Mouse (Mus musculus): ENCODE results near the gene Snd1. TPM values are rescaled to one million over a fixed set of nuclear protein-coding genes. Genes with fewer than 3 reads are reported as not detected.
"Not testable (repeated sequence)": the region's sequence is repeated elsewhere in the genome, so short reads cannot be mapped to it uniquely, and the experiment has no call there.

Gene Snd1
- polyA plus RNA-seq, 2 experiments from 2014 or later, result 46.2 to 67.2 TPM

- no peak for ATAC-seq
These were observed 448.9 kb downstream of the Snd1 start for GRCm38 (mm10) chr6:28923837-28924236.

- ATAC-seq, result not testable (repeated sequence)
These were observed 453.0 kb downstream of the Snd1 start for GRCm38 (mm10) chr6:28927987-28928386.

- peak; percentile 56 for ATAC-seq
These were observed 454.3 kb downstream of the Snd1 start for GRCm38 (mm10) chr6:28929169-28929803.

- ATAC-seq, result no peak
These were observed 456.3 kb downstream of the Snd1 start for GRCm38 (mm10) chr6:28931234-28931633.

GRCm38 (mm10) chr6:28931636-28932327 lies 456.8 kb downstream of the Snd1 start:
- peak; percentile 61 for ATAC-seq

GRCm38 (mm10) chr6:28932328-28932937 lies 457.5 kb downstream of the Snd1 start:
- ATAC-seq, result no peak

- ATAC-seq, result no peak
These were observed 460.8 kb downstream of the Snd1 start for GRCm38 (mm10) chr6:28935736-28936135.

GRCm38 (mm10) chr6:28947254-28947653 lies 472.3 kb downstream of the Snd1 start:
- ATAC-seq, result no peak

GRCm38 (mm10) chr6:28949269-28949668 lies 474.3 kb downstream of the Snd1 start:
- no peak for ATAC-seq

GRCm38 (mm10) chr6:28955581-28955980 lies 480.6 kb downstream of the Snd1 start:
- no peak for ATAC-seq

GRCm38 (mm10) chr6:28957486-28957885 lies 482.5 kb downstream of the Snd1 start:
- ATAC-seq, result no peak

GRCm38 (mm10) chr6:28963178-28963577 lies 488.2 kb downstream of the Snd1 start:
- no peak for ATAC-seq

- ATAC-seq, result no peak
These were observed 490.3 kb downstream of the Snd1 start for GRCm38 (mm10) chr6:28965264-28965663.

- no peak for ATAC-seq
These were observed 494.7 kb downstream of the Snd1 start for GRCm38 (mm10) chr6:28969615-28970014.

GRCm38 (mm10) chr6:28970711-28971110 lies 495.8 kb downstream of the Snd1 start:
- no peak for ATAC-seq

GRCm38 (mm10) chr6:28974498-28974897 lies 499.6 kb downstream of the Snd1 start:
- no peak for ATAC-seq

- ATAC-seq, result no peak
These were observed 500.2 kb downstream of the Snd1 start for GRCm38 (mm10) chr6:28975106-28975505.

- ATAC-seq, result no peak
These were observed 503.1 kb downstream of the Snd1 start for GRCm38 (mm10) chr6:28978031-28978430.

GRCm38 (mm10) chr6:28978881-28979280 lies 503.9 kb downstream of the Snd1 start:
- no peak for ATAC-seq

GRCm38 (mm10) chr6:28979586-28979985 lies 504.6 kb downstream of the Snd1 start:
- ATAC-seq, result no peak

- no peak for ATAC-seq
These were observed 505.3 kb downstream of the Snd1 start for GRCm38 (mm10) chr6:28980219-28980618.

- no peak for ATAC-seq
These were observed 506.0 kb downstream of the Snd1 start for GRCm38 (mm10) chr6:28980750-28981584.

GRCm38 (mm10) chr6:28981585-28981948 lies 506.6 kb downstream of the Snd1 start:
- no peak for ATAC-seq

Data from CD4-positive, CD25-positive, alpha-beta regulatory T cell, adult 4 months (primary cell).